ENCODE assay signal across 8 mouse cellular contexts in genomic region chrX:134541955-134542308, GRCm38 (mm10). TPM values are rescaled to one million over a fixed set of nuclear protein-coding genes. Genes with fewer than 3 reads are reported as not detected.
DNase-seq lines count a peak whose midpoint lies in the region; ATAC-seq and TF ChIP-seq lines count a peak whose summit lies in the region.

No protein-coding gene starts in this region.

- WGBS in heart, embryonic 12.5 days: 16% methylated on average over 6 of the region's 6 CpGs
- 24% methylated on average over 6 of the region's 6 CpGs for WGBS in forebrain, embryonic 16.5 days
- WGBS in macrophage (ENCODE audit: missing documents): 37% methylated on average over 6 of the region's 6 CpGs

- H3K9me3 ChIP-seq in heart, embryonic 12.5 days (replicated peaks): no peaks in the 10 kb centered on the region
- no peaks in the 10 kb centered on the region for H3K9me3 ChIP-seq in E14TG2a.4 (ENCODE audit: low read length)
- H3K9me3 ChIP-seq in forebrain, embryonic 16.5 days (ENCODE audit: control insufficient read depth, low read length): no peaks in the 10 kb centered on the region

- H3K27me3 ChIP-seq in heart, embryonic 12.5 days (replicated peaks): no peaks in the 10 kb centered on the region
- no peaks in the 10 kb centered on the region for H3K27me3 ChIP-seq in E14TG2a.4 (ENCODE audit: insufficient read depth, low read length)
- no peaks in the 10 kb centered on the region for H3K27me3 ChIP-seq in forebrain, embryonic 16.5 days (replicated peaks; ENCODE audit: control insufficient read depth, insufficient read depth, low read length)

- DNase-seq in heart, adult 8-10 months (ENCODE audit: low spot score): no peak
- DNase-seq in ovary, postnatal 10 days (ENCODE audit: low spot score): no peak
- DNase-seq in urinary bladder, postnatal 4 days (ENCODE audit: low spot score in 2 of 2): no peak

- peak overlapping the region; percentile 83 for H3K27ac ChIP-seq in heart, embryonic 12.5 days (ENCODE audit: poor library complexity, severe bottlenecking)
- no peak overlapping the region; the same call in 1 of the 2 replicates for H3K27ac ChIP-seq in forebrain, embryonic 16.5 days (ENCODE audit: low read length)
- H3K27ac ChIP-seq in macrophage: peak overlapping the region; percentile 31; the same call in 1 of the 2 replicates

- H3K4me2 ChIP-seq in heart, embryonic 12.5 days: peak overlapping the region; percentile 61
- peak overlapping the region; percentile 61 for H3K4me2 ChIP-seq in forebrain, embryonic 16.5 days (ENCODE audit: low read length)

- peak overlapping the region; percentile 71 for H3K4me3 ChIP-seq in heart, embryonic 12.5 days
- H3K4me3 ChIP-seq in E14TG2a.4 (replicated peaks; ENCODE audit: low read length): peak overlapping the region; percentile 82
- H3K4me3 ChIP-seq in forebrain, embryonic 16.5 days (replicated peaks; ENCODE audit: low read length): peak overlapping the region; percentile 56
- peak overlapping the region; percentile 11; the same call in 1 of the 2 replicates for H3K4me3 ChIP-seq in macrophage (ENCODE audit: inconsistent target)

- no peak for TF ChIP-seq CTCF in E14TG2a.4 (conservative IDR thresholded peaks at IDR 0.05; ENCODE audit: low read length)

- no peaks in the 10 kb centered on the region for H3K36me3 ChIP-seq in heart, embryonic 12.5 days
- peaks cover 12% of the 10 kb centered on the region for H3K36me3 ChIP-seq in E14TG2a.4 (ENCODE audit: insufficient read depth, low read length)
- no peaks in the 10 kb centered on the region for H3K36me3 ChIP-seq in forebrain, embryonic 16.5 days (ENCODE audit: control insufficient read depth, insufficient read depth)
- no peaks in the 10 kb centered on the region for H3K36me3 ChIP-seq in macrophage (ENCODE audit: inconsistent target)

- H3K9ac ChIP-seq in heart, embryonic 12.5 days: peak overlapping the region; percentile 86
- peak overlapping the region; percentile 60 for H3K9ac ChIP-seq in forebrain, embryonic 16.5 days (replicated peaks; ENCODE audit: low read depth, low read length)

- peaks cover 20% of the 10 kb centered on the region; the same call in 1 of the 2 replicates for H3K79me2 ChIP-seq in macrophage (ENCODE audit: inconsistent target)

- H3K4me1 ChIP-seq in heart, embryonic 12.5 days (replicated peaks): 0 out of 2 replicates have a peak, but pooled peaks cover 3% of the 10 kb centered on the region
- H3K4me1 ChIP-seq in E14TG2a.4 (replicated peaks; ENCODE audit: low read depth, low read length): peaks cover 4% of the 10 kb centered on the region
- H3K4me1 ChIP-seq in forebrain, embryonic 16.5 days (replicated peaks; ENCODE audit: control insufficient read depth, insufficient read depth, low read length): no peaks in the 10 kb centered on the region

- ATAC-seq in heart, embryonic 12.5 days (ENCODE audit: insufficient number of reproducible peaks, low FRiP score): no peak
- no peak; the same call in 1 of the 2 replicates for ATAC-seq in forebrain, embryonic 16.5 days
- ATAC-seq in granulocyte monocyte progenitor cell, adult 5-6 weeks (replicated peaks; ENCODE audit: poor library complexity, severe bottlenecking): no peak

RNA-seq across cellular contexts. Expression of gene Timm8a1, which starts 0.3 kb away (rescaled TPM):
- polyA plus RNA-seq in heart, embryonic 12.5 days (2016; fragmentation: Nextera tagmentation; extraction: Ambion mirVana): 75.0 and 76.1 TPM in 2 replicates
- 10 to 100 TPM; 17.8 to 27.5 (median 22.6) TPM for total RNA-seq in heart, adult 8-10 months (2022)
- polyA plus RNA-seq in forebrain, embryonic 16.5 days (2015; fragmentation: Nextera tagmentation; extraction: Ambion mirVana): 45.9 and 46.2 TPM in 2 replicates
- 1 to 10 TPM in 23 of 26 experiments, under 1 TPM in 1, not detected in 2; 0.90 to 5.5 (median 2.0) TPM for total RNA-seq in macrophage (2018; cell fraction: chromatin; rRNA removed)
- total RNA-seq in macrophage (2018; cell fraction: cytosol; rRNA removed): 10 to 100 TPM in 14 of 26 experiments, 1 to 10 TPM in 12; 7.7 to 11.9 (median 10.1) TPM
- 10 to 100 TPM in 1 of 26 experiments, 1 to 10 TPM in 25; 1.8 to 10.8 (median 4.4) TPM for total RNA-seq in macrophage (2018; cell fraction: nucleus; rRNA removed)
- 8.9 to 25.3 TPM (median 13.0 TPM) in 3 replicates for polyA plus RNA-seq in macrophage (2018)
- 87.1 and 92.8 TPM in 2 replicates for total RNA-seq in granulocyte monocyte progenitor cell, adult 5-6 weeks (2014; fragmentation: Nextera tagmentation)
- total RNA-seq in granulocyte monocyte progenitor cell, adult 5-6 weeks (2017): 166 and 192 TPM in 2 replicates

RNA-seq across cellular contexts. Expression of gene Btk, which starts 41.4 kb away (rescaled TPM):
- 1.2 and 1.3 TPM in 2 replicates for polyA plus RNA-seq in heart, embryonic 12.5 days (2016; fragmentation: Nextera tagmentation; extraction: Ambion mirVana)
- 1 to 10 TPM in 1 of 4 experiments, under 1 TPM in 3; 0.44 to 1.3 (median 0.75) TPM for total RNA-seq in heart, adult 8-10 months (2022)
- polyA plus RNA-seq in forebrain, embryonic 16.5 days (2015; fragmentation: Nextera tagmentation; extraction: Ambion mirVana): 0.25 and 0.78 TPM in 2 replicates
- total RNA-seq in macrophage (2018; cell fraction: chromatin; rRNA removed): 100 to 1,000 TPM in 10 of 26 experiments, 10 to 100 TPM in 16; 17.4 to 128 (median 93.5) TPM
- total RNA-seq in macrophage (2018; cell fraction: cytosol; rRNA removed): 10 to 100 TPM; 38.5 to 76.3 (median 61.3) TPM
- total RNA-seq in macrophage (2018; cell fraction: nucleus; rRNA removed): 10 to 100 TPM; 19.3 to 90.1 (median 57.6) TPM
- 63.3 to 94.7 TPM (median 69.5 TPM) in 3 replicates for polyA plus RNA-seq in macrophage (2018)
- total RNA-seq in granulocyte monocyte progenitor cell, adult 5-6 weeks (2014; fragmentation: Nextera tagmentation): 47.3 and 62.5 TPM in 2 replicates
- total RNA-seq in granulocyte monocyte progenitor cell, adult 5-6 weeks (2017): 62.3 and 64.4 TPM in 2 replicates

RNA-seq across cellular contexts. Expression of gene Rpl36a, which starts 43.5 kb away (rescaled TPM):
- 287 and 289 TPM in 2 replicates for polyA plus RNA-seq in heart, embryonic 12.5 days (2016; fragmentation: Nextera tagmentation; extraction: Ambion mirVana)
- total RNA-seq in heart, adult 8-10 months (2022): 100 to 1,000 TPM in 2 of 4 experiments, 10 to 100 TPM in 2; 71.8 to 139 (median 101) TPM
- 178 and 190 TPM in 2 replicates for polyA plus RNA-seq in forebrain, embryonic 16.5 days (2015; fragmentation: Nextera tagmentation; extraction: Ambion mirVana)
- 100 to 1,000 TPM in 1 of 26 experiments, 10 to 100 TPM in 21, 1 to 10 TPM in 4; 6.0 to 117 (median 19.9) TPM for total RNA-seq in macrophage (2018; cell fraction: chromatin; rRNA removed)
- 100 to 1,000 TPM; 171 to 567 (median 285) TPM for total RNA-seq in macrophage (2018; cell fraction: cytosol; rRNA removed)
- total RNA-seq in macrophage (2018; cell fraction: nucleus; rRNA removed): 10 to 100 TPM; 20.5 to 83.5 (median 44.0) TPM
- 215 to 617 TPM (median 581 TPM) in 3 replicates for polyA plus RNA-seq in macrophage (2018)
- total RNA-seq in granulocyte monocyte progenitor cell, adult 5-6 weeks (2014; fragmentation: Nextera tagmentation): 2,214 and 2,262 TPM in 2 replicates
- 3,336 and 5,531 TPM in 2 replicates for total RNA-seq in granulocyte monocyte progenitor cell, adult 5-6 weeks (2017)

RNA-seq across cellular contexts. Expression of gene Gla, which starts 59.0 kb away (rescaled TPM):
- polyA plus RNA-seq in heart, embryonic 12.5 days (2016; fragmentation: Nextera tagmentation; extraction: Ambion mirVana): 3.8 and 4.9 TPM in 2 replicates
- total RNA-seq in heart, adult 8-10 months (2022): 1 to 10 TPM; 1.7 to 2.7 (median 1.7) TPM
- 3.4 and 3.9 TPM in 2 replicates for polyA plus RNA-seq in forebrain, embryonic 16.5 days (2015; fragmentation: Nextera tagmentation; extraction: Ambion mirVana)
- 10 to 100 TPM; 10.9 to 59.2 (median 41.3) TPM for total RNA-seq in macrophage (2018; cell fraction: chromatin; rRNA removed)
- 100 to 1,000 TPM; 171 to 247 (median 204) TPM for total RNA-seq in macrophage (2018; cell fraction: cytosol; rRNA removed)
- 100 to 1,000 TPM in 24 of 26 experiments, 10 to 100 TPM in 2; 45.0 to 210 (median 166) TPM for total RNA-seq in macrophage (2018; cell fraction: nucleus; rRNA removed)
- 134 to 148 TPM (median 144 TPM) in 3 replicates for polyA plus RNA-seq in macrophage (2018)
- 9.2 and 14.5 TPM in 2 replicates for total RNA-seq in granulocyte monocyte progenitor cell, adult 5-6 weeks (2014; fragmentation: Nextera tagmentation)
- total RNA-seq in granulocyte monocyte progenitor cell, adult 5-6 weeks (2017): 19.7 and 24.1 TPM in 2 replicates

RNA-seq across cellular contexts. Expression of gene Hnrnph2, which starts 59.0 kb away (rescaled TPM):
- 124 and 128 TPM in 2 replicates for polyA plus RNA-seq in heart, embryonic 12.5 days (2016; fragmentation: Nextera tagmentation; extraction: Ambion mirVana)
- 10 to 100 TPM; 59.2 to 80.7 (median 62.8) TPM for total RNA-seq in heart, adult 8-10 months (2022)
- 177 and 186 TPM in 2 replicates for polyA plus RNA-seq in forebrain, embryonic 16.5 days (2015; fragmentation: Nextera tagmentation; extraction: Ambion mirVana)
- total RNA-seq in macrophage (2018; cell fraction: chromatin; rRNA removed): 100 to 1,000 TPM in 2 of 26 experiments, 10 to 100 TPM in 24; 30.2 to 113 (median 69.6) TPM
- 100 to 1,000 TPM; 100 to 142 (median 120) TPM for total RNA-seq in macrophage (2018; cell fraction: cytosol; rRNA removed)
- 100 to 1,000 TPM; 117 to 188 (median 144) TPM for total RNA-seq in macrophage (2018; cell fraction: nucleus; rRNA removed)
- 110 to 217 TPM (median 123 TPM) in 3 replicates for polyA plus RNA-seq in macrophage (2018)
- 69.4 and 83.7 TPM in 2 replicates for total RNA-seq in granulocyte monocyte progenitor cell, adult 5-6 weeks (2014; fragmentation: Nextera tagmentation)
- 155 and 165 TPM in 2 replicates for total RNA-seq in granulocyte monocyte progenitor cell, adult 5-6 weeks (2017)

Comparison
In these comparisons a context has a peak if more than half of its experiments do, and no peak if none do; other contexts are left out.
1. H3K4me3 ChIP-seq: peak in every context shown above with its lines; median percentile 82 in E14TG2a.4; 71 in heart, embryonic 12.5 days; 56 in forebrain, embryonic 16.5 days; 11 in macrophage.
2. RNA of gene Btk, which starts 41.4 kb away (polyA plus RNA-seq): 63.3 to 94.7 TPM in macrophage; 1.2 to 1.3 TPM in heart, embryonic 12.5 days and 0.25 to 0.78 TPM in forebrain, embryonic 16.5 days; every median in the first group is over 10 times any median in the second.